Mouse (Mus musculus) testis, postnatal 14 days (tissue): ENCODE results near the gene Slc25a29.

Experiments used
- DNase-seq: peaks from one replicate; pipeline ENCODE4 v3.0.0; 2021; ENCODE audit warnings: low spot score

Gene Slc25a29

GRCm38 (mm10) chr12:108834337-108834736, 1.3 kb downstream of the Slc25a29 start:
- DNase-seq, result no peak

GRCm38 (mm10) chr12:108833408-108833807, 2.3 kb downstream of the Slc25a29 start:
- DNase-seq, result no peak

- DNase-seq, result no peak
Measured at GRCm38 (mm10) chr12:108832851-108833250, 2.8 kb downstream of the Slc25a29 start.

- peak; percentile 59 for DNase-seq
Measured at GRCm38 (mm10) chr12:108831966-108832643, 3.6 kb downstream of the Slc25a29 start.

- DNase-seq, result no peak
Measured at GRCm38 (mm10) chr12:108830358-108830757, 5.3 kb downstream of the Slc25a29 start.

- no peak for DNase-seq
Measured at GRCm38 (mm10) chr12:108829636-108830035, 6.0 kb downstream of the Slc25a29 start.

- no peak for DNase-seq
Measured at GRCm38 (mm10) chr12:108827641-108828040, 8.0 kb downstream of the Slc25a29 start.

GRCm38 (mm10) chr12:108826958-108827535, 8.6 kb downstream of the Slc25a29 start:
- DNase-seq, result no peak

- no peak for DNase-seq
Measured at GRCm38 (mm10) chr12:108826282-108826957, 9.3 kb downstream of the Slc25a29 start.

GRCm38 (mm10) chr12:108825561-108826224, 10.0 kb downstream of the Slc25a29 start:
- DNase-seq, result no peak

- DNase-seq, result no peak
Measured at GRCm38 (mm10) chr12:108824225-108824874, 11.3 kb downstream of the Slc25a29 start.

- no peak for DNase-seq
Measured at GRCm38 (mm10) chr12:108823036-108823435, 12.6 kb downstream of the Slc25a29 start.

- DNase-seq, result no peak
Measured at GRCm38 (mm10) chr12:108820461-108820860, 15.2 kb downstream of the Slc25a29 start.

- DNase-seq, result no peak
Measured at GRCm38 (mm10) chr12:108816569-108816968, 19.1 kb downstream of the Slc25a29 start.

- DNase-seq, result no peak
Measured at GRCm38 (mm10) chr12:108814470-108814869, 21.2 kb downstream of the Slc25a29 start.

GRCm38 (mm10) chr12:108812463-108812862, 23.2 kb downstream of the Slc25a29 start:
- DNase-seq, result no peak

GRCm38 (mm10) chr12:108811133-108811532, 24.6 kb downstream of the Slc25a29 start:
- DNase-seq, result no peak

GRCm38 (mm10) chr12:108810309-108810708, 25.4 kb downstream of the Slc25a29 start:
- no peak for DNase-seq

- DNase-seq, result no peak
Measured at GRCm38 (mm10) chr12:108809771-108810170, 25.9 kb downstream of the Slc25a29 start.

GRCm38 (mm10) chr12:108808465-108808864, 27.2 kb downstream of the Slc25a29 start:
- no peak for DNase-seq

- DNase-seq, result no peak
Measured at GRCm38 (mm10) chr12:108804388-108804787, 31.3 kb downstream of the Slc25a29 start.

- DNase-seq, result no peak
Measured at GRCm38 (mm10) chr12:108801613-108802012, 34.1 kb downstream of the Slc25a29 start.
